Mouse (Mus musculus) forebrain, embryonic 10.5 days (tissue): ENCODE measurements around the gene Gps2. TPM values are rescaled to one million over a fixed set of nuclear protein-coding genes. Genes with fewer than 3 reads are reported as not detected.

Experiments
- DNase-seq: peaks from one replicate; pipeline ENCODE4 v3.0.0-alpha.2; 2017; ENCODE audit warnings: low spot score; ENCODE audit errors: extremely low spot score
- H3K27ac ChIP-seq: fragments of 300-500 bp; sonication (generic); 2 replicates; pipeline ENCODE4 v1.5.1; 2016; ENCODE audit warnings: mild to moderate bottlenecking
- H3K27me3 ChIP-seq: fragments of 300-500 bp; sonication (generic); 2 replicates; pipeline ENCODE4 v1.6.1; 2016; ENCODE audit warnings: mild to moderate bottlenecking; ENCODE audit not compliant: poor library complexity, severe bottlenecking
- H3K36me3 ChIP-seq: fragments of 300-500 bp; sonication (generic); replicated peaks from 2 replicates; pipeline ENCODE4 v1.6.1; 2016; ENCODE audit warnings: mild to moderate bottlenecking, moderate library complexity
- H3K4me1 ChIP-seq: fragments of 300-500 bp; sonication (generic); 2 replicates; pipeline ENCODE4 v1.6.1; 2016
- H3K4me3 ChIP-seq: fragments of 300-500 bp; sonication (generic); 2 replicates; pipeline ENCODE4 v1.5.1; 2016; ENCODE audit warnings: mild to moderate bottlenecking, moderate library complexity
- H3K9me3 ChIP-seq: fragments of 300-500 bp; sonication (generic); 2 replicates; pipeline ENCODE4 v1.6.1; 2016; ENCODE audit warnings: mild to moderate bottlenecking, moderate library complexity
- WGBS: fragments of 180-500 bp; shearing (Covaris S2); methylation state at CpG from one replicate; pipeline ENCODE4 v1.1.7; 2016; 5-methylcytosine and 5-hydroxymethylcytosine counted together
- polyA plus RNA-seq: library from polyadenylated mRNA; unstranded; fragments of >200 nt; fragmentation: Nextera tagmentation; extraction: Ambion mirVana; gene quantifications from 2 replicates; pipeline ENCODE4 v1.2.1, GENCODE M21; 2016

Gene Gps2
- 92.4 and 97.3 TPM in 2 replicates for polyA plus RNA-seq

- no peaks in the 10 kb centered on the region for H3K27me3 ChIP-seq
- WGBS = 2% methylated on average over 61 of the region's 61 CpGs
- H3K36me3 ChIP-seq = peaks cover 94% of the 10 kb centered on the region
- DNase-seq = peak; percentile 97
- H3K4me3 ChIP-seq = peak within 1 kb of the TSS; percentile 96
- H3K4me1 ChIP-seq = peaks cover 53% of the 10 kb centered on the region
- no peaks in the 10 kb centered on the region for H3K9me3 ChIP-seq
- H3K27ac ChIP-seq = peak within 1 kb of the TSS; percentile 96
These were observed at the start of gene Gps2 for GRCm38 (mm10) chr11:69913554-69914371. Gps2 (plus strand) TSS chr11:69913888.

DNA sequence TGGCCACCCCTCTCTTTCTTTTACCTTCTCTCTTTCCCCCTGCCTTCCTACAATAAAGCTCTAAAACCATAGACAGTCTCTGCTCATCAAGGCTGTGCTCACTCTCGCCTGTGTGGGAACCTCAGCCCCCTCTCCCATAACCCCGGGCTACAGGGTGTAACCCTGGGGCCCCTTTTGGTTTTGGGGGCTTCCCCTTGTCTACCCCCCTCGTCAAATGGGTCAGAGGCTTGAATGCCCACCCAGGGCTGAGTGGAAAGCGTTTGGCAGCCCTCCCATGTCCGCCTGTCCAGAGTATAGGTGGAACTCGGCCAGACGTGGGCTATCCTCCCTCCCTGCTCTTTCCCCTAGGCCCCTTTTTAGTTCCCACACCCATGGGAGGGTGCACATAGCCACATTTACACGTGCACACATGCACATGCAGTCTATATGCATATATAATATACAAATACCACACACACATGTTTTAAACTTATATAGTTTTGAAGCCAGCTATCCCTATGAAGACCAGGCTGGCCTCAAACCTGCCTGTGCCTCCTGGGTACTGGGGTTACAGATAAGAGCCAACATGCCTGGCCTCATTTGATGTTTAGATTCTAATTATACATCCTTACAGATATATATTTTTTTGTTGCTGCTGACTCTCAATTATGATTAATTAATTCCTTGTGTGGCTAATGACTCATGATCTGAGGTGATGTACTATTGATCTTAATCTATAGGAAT, 49.4 kb upstream of the Gps2 start:
- H3K9me3 ChIP-seq = no peaks in the 10 kb centered on the region
- peak overlapping the region; percentile 3; the same call in 1 of the 2 replicates for H3K27ac ChIP-seq
- H3K4me3 ChIP-seq = no peak overlapping the region
- H3K36me3 ChIP-seq = no peaks in the 10 kb centered on the region
- peaks cover 3% of the 10 kb centered on the region; the same call in 1 of the 2 replicates for H3K4me1 ChIP-seq
- peaks cover 11% of the 10 kb centered on the region for H3K27me3 ChIP-seq
- no peak for DNase-seq
- 65% methylated on average over 8 of the region's 8 CpGs for WGBS

GRCm38 (mm10) chr11:69865561-69865960, 48.1 kb upstream of the Gps2 start:
- DNase-seq = no peak
- no peak overlapping the region for H3K4me3 ChIP-seq
- peaks cover 3% of the 10 kb centered on the region; the same call in 1 of the 2 replicates for H3K4me1 ChIP-seq
- H3K27ac ChIP-seq = no peak overlapping the region
- no peaks in the 10 kb centered on the region for H3K9me3 ChIP-seq
- H3K27me3 ChIP-seq = no peaks in the 10 kb centered on the region
- no peaks in the 10 kb centered on the region for H3K36me3 ChIP-seq
- whole genome bisulfite sequencing = 89% methylated on average over 9 of the region's 9 CpGs

DNA sequence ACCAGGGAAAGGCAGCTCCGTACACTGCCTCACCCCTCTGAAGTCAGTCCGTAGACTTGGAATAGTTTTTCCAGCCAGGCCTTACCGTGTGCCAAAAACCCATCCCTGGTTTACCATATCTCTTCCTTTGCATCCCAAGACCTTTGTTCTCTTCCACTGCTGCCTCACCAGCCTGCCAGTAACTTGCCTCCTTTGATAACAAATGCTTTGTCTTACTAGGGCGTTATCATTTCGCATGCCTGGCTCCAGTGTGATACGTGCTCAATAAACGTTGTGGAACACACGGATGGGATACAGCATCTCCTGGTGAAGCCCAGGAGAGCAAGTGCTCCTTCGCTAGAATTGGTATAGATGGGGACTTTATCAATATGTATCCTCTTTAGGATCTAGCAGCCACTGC, 46.4 kb upstream of the Gps2 start:
- Histone ChIP-seq H3K36me3 (no peaks in the 10 kb centered on the region), H3K4me3 (no peak overlapping the region), H3K9me3 (no peaks in the 10 kb centered on the region), H3K4me1 (peaks cover 3% of the 10 kb centered on the region; the same call in 1 of the 2 replicates), H3K27me3 (no peaks in the 10 kb centered on the region), H3K27ac (no peak overlapping the region)
- WGBS = 73% methylated on average over 9 of the region's 9 CpGs
- DNase-seq = no peak

DNA sequence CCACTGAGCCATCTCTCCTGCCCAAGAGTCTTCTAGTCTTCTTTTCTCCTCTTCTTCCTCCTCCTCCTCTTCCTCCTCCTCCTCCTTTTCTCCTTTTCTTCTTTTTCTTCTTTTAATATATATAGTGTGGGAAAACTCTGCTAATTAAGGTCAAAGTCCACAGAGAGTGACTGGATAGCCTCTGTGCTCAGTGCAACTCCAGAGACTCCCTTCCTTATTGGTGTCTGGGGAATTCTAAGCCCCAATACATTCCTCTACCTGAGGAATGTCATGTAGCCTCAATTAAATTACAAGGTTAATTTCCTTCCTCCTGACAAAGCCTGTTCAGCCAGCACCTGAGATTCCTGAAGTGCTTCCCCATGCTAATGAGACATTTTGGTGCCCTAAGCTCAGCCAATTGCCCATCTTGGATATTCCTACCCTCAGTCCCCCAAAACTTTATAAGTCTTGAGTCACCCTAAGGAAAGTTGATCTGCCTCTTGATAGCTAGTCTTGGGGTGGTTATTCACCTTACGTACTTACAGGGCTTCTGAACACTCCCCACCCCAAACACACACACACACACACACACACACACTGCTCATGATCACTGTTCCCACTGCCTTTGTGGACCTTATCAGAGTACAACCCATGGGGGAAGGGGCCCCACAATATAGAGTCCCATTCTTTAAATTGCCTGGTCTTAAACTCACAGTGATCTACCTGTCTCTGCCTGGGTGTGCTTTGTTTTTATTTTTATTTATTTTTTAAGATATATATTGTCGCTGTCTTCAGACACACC, 43.2 kb upstream of the Gps2 start:
- Histone ChIP-seq H3K9me3 (no peaks in the 10 kb centered on the region), H3K36me3 (no peaks in the 10 kb centered on the region), H3K27me3 (no peaks in the 10 kb centered on the region), H3K27ac (no peak overlapping the region), H3K4me3 (no peak overlapping the region), H3K4me1 (no peaks in the 10 kb centered on the region)
- no peak for DNase-seq
- 87% methylated on average over 2 of the region's 2 CpGs for WGBS

DNA sequence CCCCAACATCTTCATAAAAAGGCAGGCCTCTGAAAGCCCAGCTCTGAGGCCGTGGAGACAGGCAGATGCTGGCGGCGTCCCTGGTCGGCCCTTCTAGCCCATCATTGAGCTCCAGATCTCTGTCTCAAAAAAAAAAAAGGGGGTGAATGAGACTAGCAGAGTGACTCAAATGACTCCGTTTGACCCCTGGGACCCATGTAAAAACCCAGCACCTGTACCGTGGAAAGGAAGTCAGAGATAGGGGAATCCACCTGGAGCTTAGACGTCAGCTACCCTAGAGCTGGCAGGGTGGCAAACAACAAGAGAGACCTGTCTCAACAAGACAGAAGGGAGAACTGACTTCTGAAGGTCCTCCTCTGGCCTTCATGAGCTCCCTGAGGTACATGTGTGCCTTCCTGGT, 41.9 kb upstream of the Gps2 start:
- Histone ChIP-seq H3K27me3 (no peaks in the 10 kb centered on the region), H3K4me1 (peaks cover 10% of the 10 kb centered on the region), H3K4me3 (no peak overlapping the region), H3K27ac (no peak overlapping the region), H3K9me3 (no peaks in the 10 kb centered on the region), H3K36me3 (no peaks in the 10 kb centered on the region)
- 89% methylated on average over 7 of the region's 7 CpGs for WGBS
- no peak for DNase-seq

DNA sequence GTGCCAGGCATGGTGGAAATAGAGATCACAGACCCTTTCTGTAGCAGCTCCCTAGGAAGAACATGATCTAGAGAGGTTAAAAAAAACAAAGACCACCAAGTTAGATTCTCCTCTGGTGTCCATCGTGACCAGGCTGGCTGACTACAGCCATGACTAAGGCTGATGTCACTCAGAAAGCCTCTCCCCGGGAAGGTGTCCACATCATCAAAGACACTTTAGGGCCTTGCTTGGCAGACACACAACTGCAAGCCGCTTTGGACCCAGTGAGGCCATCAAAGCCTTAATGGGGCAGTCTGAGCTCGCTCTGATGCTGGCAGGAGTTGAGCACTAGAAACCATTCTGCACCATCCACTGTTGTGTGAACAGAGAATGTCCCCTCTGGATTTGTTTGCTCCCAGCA, 41.2 kb upstream of the Gps2 start:
- Histone ChIP-seq H3K27me3 (no peaks in the 10 kb centered on the region), H3K4me1 (peaks cover 16% of the 10 kb centered on the region), H3K27ac (no peak overlapping the region), H3K36me3 (no peaks in the 10 kb centered on the region), H3K4me3 (no peak overlapping the region), H3K9me3 (no peaks in the 10 kb centered on the region)
- 88% methylated on average over 4 of the region's 4 CpGs for WGBS
- DNase-seq = no peak

GRCm38 (mm10) chr11:69876186-69876585, 37.5 kb upstream of the Gps2 start:
- Histone ChIP-seq H3K4me1 (peaks cover 54% of the 10 kb centered on the region), H3K9me3 (no peaks in the 10 kb centered on the region), H3K4me3 (no peak overlapping the region), H3K36me3 (no peaks in the 10 kb centered on the region), H3K27me3 (peaks cover 16% of the 10 kb centered on the region), H3K27ac (0 out of 2 replicates have a peak overlapping the region, but pooled peaks have one; percentile 75)
- no peak for DNase-seq
- 71% methylated on average over 7 of the region's 7 CpGs for WGBS

GRCm38 (mm10) chr11:69876867-69877266, 36.8 kb upstream of the Gps2 start:
- Histone ChIP-seq H3K36me3 (no peaks in the 10 kb centered on the region), H3K4me1 (peaks cover 60% of the 10 kb centered on the region), H3K27ac (peak overlapping the region; percentile 75), H3K9me3 (no peaks in the 10 kb centered on the region), H3K27me3 (peaks cover 21% of the 10 kb centered on the region), H3K4me3 (peak overlapping the region; percentile 42)
- DNase-seq = peak; percentile 85
- 1% methylated on average over 12 of the region's 12 CpGs for WGBS

- no peaks in the 10 kb centered on the region for H3K9me3 ChIP-seq
- DNase-seq = no peak
- peak within 1 kb of the TSS; percentile 75 for H3K27ac ChIP-seq
- peaks cover 66% of the 10 kb centered on the region for H3K4me1 ChIP-seq
- H3K4me3 ChIP-seq = peak within 1 kb of the TSS; percentile 58
- peaks cover 30% of the 10 kb centered on the region for H3K27me3 ChIP-seq
- H3K36me3 ChIP-seq = no peaks in the 10 kb centered on the region
- WGBS = 92% methylated on average over 11 of the region's 11 CpGs
These were observed 35.8 kb upstream of the Gps2 start, which contains the start of gene Tmem95 for GRCm38 (mm10) chr11:69877878-69878277. Tmem95 (minus strand) TSS chr11:69878018.

- H3K9me3 ChIP-seq = no peaks in the 10 kb centered on the region
- H3K4me1 ChIP-seq = peaks cover 66% of the 10 kb centered on the region
- no peaks in the 10 kb centered on the region for H3K36me3 ChIP-seq
- H3K27me3 ChIP-seq = peaks cover 30% of the 10 kb centered on the region
- DNase-seq = no peak
- WGBS = 83% methylated on average over 3 of the region's 3 CpGs
- H3K4me3 ChIP-seq = no peak overlapping the region
- H3K27ac ChIP-seq = no peak overlapping the region
These were observed 35.3 kb upstream of the Gps2 start for GRCm38 (mm10) chr11:69878399-69878798.

GRCm38 (mm10) chr11:69878952-69879351, 34.7 kb upstream of the Gps2 start:
- no peaks in the 10 kb centered on the region for H3K9me3 ChIP-seq
- peaks cover 30% of the 10 kb centered on the region for H3K27me3 ChIP-seq
- WGBS = 91% methylated on average over 6 of the region's 6 CpGs
- peak overlapping the region; percentile 58; the same call in 1 of the 2 replicates for H3K4me3 ChIP-seq
- H3K4me1 ChIP-seq = peaks cover 66% of the 10 kb centered on the region
- H3K36me3 ChIP-seq = no peaks in the 10 kb centered on the region
- H3K27ac ChIP-seq = no peak overlapping the region
- no peak for DNase-seq
